Mouse (Mus musculus) 416B (cell line): ENCODE measurements around the gene Snf8.
A peak's percentile ranks its signal among the peaks of the same experiment; 100 is the strongest.

Experiments
- DNase-seq: peaks from one replicate; pipeline ENCODE4 v3.0.0; 2011; ENCODE audit warnings: low read depth

Gene Snf8

GRCm38 (mm10) chr11:96034596-96035052 lies at the start of gene Snf8:
Gene Snf8, plus strand, starts transcription at chr11:96034885.
- peak; percentile 96 for DNase-seq

- DNase-seq: no peak
Observed at GRCm38 (mm10) chr11:95987854-95988447, 46.7 kb upstream of the Snf8 start.

GRCm38 (mm10) chr11:95988533-95988932 lies 46.2 kb upstream of the Snf8 start:
- DNase-seq: no peak

GRCm38 (mm10) chr11:95989864-95990263 lies 44.8 kb upstream of the Snf8 start:
- no peak for DNase-seq

GRCm38 (mm10) chr11:95990431-95990830 lies 44.3 kb upstream of the Snf8 start:
- DNase-seq: no peak

DNA sequence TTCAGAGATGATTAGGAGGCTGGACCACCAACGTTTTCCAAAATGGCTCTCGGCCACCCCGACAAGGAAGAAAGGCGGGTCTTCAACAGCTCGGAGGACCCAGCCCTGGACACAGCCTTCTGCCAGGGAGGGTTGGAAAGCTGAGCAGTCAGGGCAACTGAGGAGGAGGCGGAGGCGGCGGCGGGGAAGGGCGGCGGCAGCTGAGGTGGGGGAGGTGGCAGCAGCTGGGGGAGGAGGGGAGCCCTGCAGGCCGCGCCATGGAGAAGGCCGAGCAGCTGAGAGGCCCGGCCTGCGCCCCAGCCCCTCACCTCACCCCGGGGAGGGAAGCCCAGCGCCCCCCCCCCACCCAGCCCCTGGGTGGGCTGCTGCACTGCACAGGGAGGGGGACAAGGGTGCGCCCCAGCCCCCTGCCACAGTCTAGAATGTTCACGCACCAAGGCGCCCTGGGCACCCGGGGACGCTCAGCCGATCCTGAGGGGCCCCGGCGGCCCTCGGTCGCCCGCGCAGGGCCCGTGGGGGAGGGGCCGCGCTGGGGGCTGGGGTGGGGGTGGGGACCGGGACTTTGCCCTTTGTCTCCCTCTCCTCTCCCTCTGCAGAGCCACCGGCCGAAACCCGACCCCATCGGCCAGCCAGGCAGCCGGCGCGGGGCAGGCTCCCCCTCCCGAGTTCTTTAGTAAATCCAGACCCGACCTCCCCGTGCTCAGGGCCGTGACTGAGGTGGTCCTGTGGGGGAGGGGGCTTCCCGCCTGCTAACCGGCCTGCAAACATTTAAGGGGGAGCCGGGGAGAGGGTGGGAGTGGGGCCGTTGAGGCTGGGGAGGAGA lies 43.6 kb upstream of the Snf8 start:
- DNase-seq: no peak

GRCm38 (mm10) chr11:95994151-95994550 lies 40.5 kb upstream of the Snf8 start:
- DNase-seq: no peak

DNA sequence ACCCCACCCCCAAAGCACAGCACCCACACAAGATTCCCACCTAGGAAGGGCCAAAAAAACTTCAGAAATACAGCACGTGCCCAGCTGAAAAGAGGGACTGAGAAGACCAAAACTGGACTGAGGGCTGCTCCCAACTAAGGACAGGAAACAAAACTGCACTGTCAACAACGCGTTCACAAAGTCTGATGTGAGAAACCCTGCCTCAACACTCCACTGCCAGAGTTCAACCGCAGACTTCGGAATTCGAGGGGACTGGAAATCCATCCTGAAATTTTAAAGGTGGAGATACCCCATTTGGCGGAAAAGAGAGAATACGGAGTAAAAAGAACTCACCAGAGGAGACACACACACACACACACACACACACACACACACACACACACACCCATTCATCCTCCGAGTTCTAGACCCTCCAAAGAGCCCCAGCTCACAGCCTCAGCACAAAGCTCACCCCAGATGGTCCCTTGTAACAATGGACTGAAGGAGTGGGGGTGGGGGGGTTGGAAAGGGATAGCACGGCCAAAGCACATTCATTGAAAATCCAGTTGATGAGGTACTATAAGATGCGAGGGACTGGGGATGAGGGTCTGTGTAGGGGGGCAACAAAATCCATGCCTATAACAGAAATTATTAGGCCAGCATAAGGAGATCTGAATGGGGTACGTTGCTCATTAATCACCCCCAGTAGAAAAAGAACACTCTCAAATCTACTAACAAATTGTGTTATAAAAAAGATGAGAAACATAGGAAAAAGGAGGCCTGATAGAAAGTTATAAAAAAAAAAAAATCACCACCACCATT lies 31.4 kb upstream of the Snf8 start:
- no peak for DNase-seq

- no peak for DNase-seq
Observed at GRCm38 (mm10) chr11:96003969-96004792, 30.5 kb upstream of the Snf8 start.

GRCm38 (mm10) chr11:96004793-96005402 lies 29.8 kb upstream of the Snf8 start:
- no peak for DNase-seq

DNA sequence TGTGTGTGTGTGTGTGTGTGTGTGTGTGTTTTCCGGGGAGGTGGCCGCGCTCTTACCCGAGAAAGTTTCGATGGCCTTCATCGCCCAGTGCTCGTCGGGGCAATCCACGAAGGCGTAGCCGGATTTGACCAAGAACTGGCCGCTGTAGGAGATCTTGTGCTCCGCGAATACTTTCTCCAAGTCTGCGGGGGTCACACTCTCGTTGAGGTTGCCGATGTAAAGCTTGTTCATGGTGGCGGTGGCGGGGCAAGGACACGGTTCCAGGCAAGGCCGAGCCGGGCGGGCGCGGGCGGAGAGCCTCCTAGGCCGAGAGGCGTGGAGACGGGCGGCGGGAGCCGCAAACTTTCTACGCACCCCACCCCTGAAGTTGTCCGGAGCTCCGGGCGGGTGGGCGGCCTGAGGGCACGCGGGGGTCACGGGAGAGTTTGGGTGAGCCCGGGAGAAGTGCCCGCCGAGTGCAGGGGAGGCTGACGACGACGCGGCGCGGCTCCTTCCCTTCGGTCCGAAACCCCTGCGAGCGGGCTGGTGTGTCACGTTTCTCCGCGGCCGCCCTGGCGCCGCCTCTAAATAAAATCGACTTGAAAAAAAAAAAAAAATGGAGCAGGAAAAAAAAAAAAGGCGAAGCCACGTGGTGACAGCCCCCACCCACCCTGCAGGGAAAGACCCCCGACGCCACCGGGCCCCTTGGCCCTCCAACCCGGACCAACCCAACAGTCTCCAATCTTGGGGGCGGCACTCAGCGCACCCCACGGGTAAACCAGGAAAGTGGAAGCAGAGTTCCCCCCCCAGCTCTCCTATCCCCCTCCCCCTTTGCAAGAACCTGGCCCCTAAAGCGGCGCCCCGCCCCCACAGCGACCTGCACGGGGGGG lies 29.0 kb upstream of the Snf8 start, which contains the start of gene Igf2bp1:
Gene Igf2bp1, minus strand, starts transcription at position 538 of the 869 bp plus-strand sequence.
- no peak for DNase-seq

DNA sequence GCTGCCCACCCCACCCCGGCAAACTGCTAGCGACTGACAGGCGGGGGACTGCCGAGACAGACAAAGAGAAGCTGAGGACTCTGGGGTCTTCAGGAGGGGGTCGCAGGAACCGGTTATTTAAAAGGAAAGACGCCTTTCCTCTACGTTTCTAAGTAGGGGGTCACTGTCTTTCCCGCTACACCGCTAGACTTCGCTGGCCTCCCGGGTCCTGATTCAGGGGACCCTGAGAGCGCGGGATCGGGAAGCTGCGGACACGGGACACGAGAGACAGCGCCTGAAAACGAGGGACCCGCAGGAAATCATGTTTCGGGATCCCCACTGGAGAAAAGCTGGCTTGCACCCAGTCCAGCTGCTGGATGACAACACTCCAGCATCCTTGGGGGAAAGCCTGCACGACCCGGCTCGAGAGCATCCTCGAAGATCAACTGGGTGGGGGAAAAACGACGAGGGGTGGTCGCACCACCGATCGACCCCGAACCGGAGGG lies 28.3 kb upstream of the Snf8 start:
- DNase-seq: no peak

GRCm38 (mm10) chr11:96006852-96007515 lies 27.7 kb upstream of the Snf8 start:
- no peak for DNase-seq

GRCm38 (mm10) chr11:96007516-96008235 lies 27.0 kb upstream of the Snf8 start:
- no peak for DNase-seq

GRCm38 (mm10) chr11:96008827-96009226 lies 25.9 kb upstream of the Snf8 start:
- DNase-seq: no peak

DNA sequence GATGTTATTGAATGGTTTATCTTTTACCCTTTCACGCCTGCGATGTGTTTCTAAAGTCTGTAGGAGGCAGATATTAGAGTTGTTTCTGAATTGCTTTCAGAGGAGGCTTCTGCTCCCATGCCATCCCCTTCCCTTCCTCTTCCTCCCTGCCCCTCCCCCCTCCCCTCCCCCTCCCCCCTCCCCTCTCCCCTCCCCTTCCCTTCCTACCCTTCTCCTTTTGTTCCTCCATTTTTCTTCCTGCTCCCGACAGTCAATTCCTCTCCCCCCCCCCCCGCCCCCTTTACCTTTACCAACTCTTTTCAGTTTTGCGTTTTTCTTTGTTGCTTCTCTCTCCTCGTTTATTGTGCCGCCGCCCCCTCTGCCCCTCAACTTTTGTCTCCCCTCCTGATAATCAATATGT lies 22.7 kb upstream of the Snf8 start:
- no peak for DNase-seq

- DNase-seq: no peak
Observed at GRCm38 (mm10) chr11:96015421-96015820, 19.3 kb upstream of the Snf8 start.

GRCm38 (mm10) chr11:96017941-96018351 lies 16.7 kb upstream of the Snf8 start:
- peak; percentile 75 for DNase-seq

GRCm38 (mm10) chr11:96020622-96021021 lies 14.1 kb upstream of the Snf8 start:
- no peak for DNase-seq
